16 mouse cellular contexts compared by ENCODE assay signal in the genomic region with DNA sequence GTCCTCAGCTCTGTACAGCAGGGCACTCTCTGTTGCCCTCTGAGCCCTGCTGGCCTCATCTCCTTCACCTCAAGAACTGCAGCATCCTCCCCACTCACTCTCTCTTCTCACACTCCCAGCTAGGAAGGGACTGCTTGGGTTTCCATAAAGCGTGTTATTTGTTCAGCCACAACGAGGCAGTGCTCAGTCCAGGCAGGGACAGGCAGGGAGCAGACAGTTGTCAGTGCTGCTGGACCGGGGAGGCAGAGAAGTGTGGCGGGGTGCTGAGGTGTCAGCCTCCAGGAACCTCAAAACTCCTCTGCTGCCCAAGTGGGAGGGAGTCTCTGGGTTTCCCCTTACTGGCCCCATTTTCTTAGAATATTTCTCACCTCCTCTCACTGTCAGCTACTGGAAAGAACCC. TPM values are rescaled to one million over a fixed set of nuclear protein-coding genes. Genes with fewer than 3 reads are reported as not detected.
A peak's percentile ranks its signal among the peaks of the same experiment; 100 is the strongest.
DNase-seq lines count a peak whose midpoint lies in the region; ATAC-seq and TF ChIP-seq lines count a peak whose summit lies in the region.
"Had no signal": no experiment of that assay in that cellular context is flagged by ENCODE, and none has a peak within 500 bp of the region (broad histone marks: within the 10 kb centered on the region; RNA-seq: fewer than 3 reads in every experiment).

No protein-coding gene starts in this region.

- peaks cover 7% of the 10 kb centered on the region for H3K4me1 ChIP-seq in forebrain, postnatal 0 days (ENCODE audit: insufficient read depth)

- ATAC-seq in frontal cortex, adult (ENCODE audit: low TSS enrichment): peak; percentile 53
- peak; percentile 26; the same call in 1 of the 2 replicates for ATAC-seq in forebrain, postnatal 0 days
- no peak for ATAC-seq in erythroblast, adult 5-6 weeks (replicated peaks; ENCODE audit: low FRiP score, poor library complexity, severe bottlenecking)
- ATAC-seq: liver, postnatal 0 days had no signal

- WGBS in forebrain, postnatal 0 days: 32% methylated on average over 4 of the region's 4 CpGs

- H3K36me3 ChIP-seq in forebrain, postnatal 0 days (ENCODE audit: insufficient read depth): no peaks in the 10 kb centered on the region
- H3K36me3 ChIP-seq: limb, embryonic 12.5 days had no signal

- no peaks in the 10 kb centered on the region for H3K9me3 ChIP-seq in forebrain, postnatal 0 days (ENCODE audit: low read length)
- H3K9me3 ChIP-seq: limb, embryonic 12.5 days had no signal

- H3K27me3 ChIP-seq in forebrain, postnatal 0 days (ENCODE audit: insufficient read depth, low read length): no peaks in the 10 kb centered on the region
- H3K27me3 ChIP-seq: limb, embryonic 12.5 days had no signal

- peak overlapping the region; percentile 81 for H3K27ac ChIP-seq in forebrain, postnatal 0 days (ENCODE audit: low read depth, low read length)
- H3K27ac ChIP-seq: limb, embryonic 12.5 days; macrophage had no signal

- H3K4me3 ChIP-seq in forebrain, postnatal 0 days (ENCODE audit: low read depth, low read length): no peak overlapping the region
- H3K4me3 ChIP-seq: erythroblast, embryonic 14.5 days; limb, embryonic 12.5 days had no signal

- peak overlapping the region; percentile 40 for H3K9ac ChIP-seq in forebrain, postnatal 0 days
- H3K9ac ChIP-seq: limb, embryonic 12.5 days; liver, postnatal 0 days had no signal

- no peak for DNase-seq in frontal cortex, adult 2 months (ENCODE audit: extremely low spot score in 1 of 2, low spot score in 1 of 2)
- peak; percentile 35 for DNase-seq in right cerebral cortex, adult 18-20 months
- DNase-seq in right cerebral cortex, postnatal 4 days: no peak
- peak; percentile 54 for DNase-seq in forebrain, postnatal 0 days
- no peak for DNase-seq in T-cell, adult 2 months (ENCODE audit: low spot score)
- no peak for DNase-seq in kidney, postnatal 14 days
- DNase-seq: gastrocnemius, postnatal 14 days; kidney, adult 2 months; layer of hippocampus, adult 9-11 months; liver, postnatal 0 days; thymus, postnatal 36 days had no signal

- peak overlapping the region; percentile 27 for H3K4me2 ChIP-seq in forebrain, postnatal 0 days (ENCODE audit: low read depth)
- H3K4me2 ChIP-seq: limb, embryonic 12.5 days had no signal

- TF ChIP-seq CTCF in forebrain, postnatal 0 days (IDR thresholded peaks at IDR 0.05; ENCODE audit: low read depth): no peak

RNA-seq across cellular contexts. Expression of a gene that starts 14.6 kb away (rescaled TPM):
- polyA plus RNA-seq in frontal cortex, adult 2 months (2012; rRNA removed): 77.6 and 96.1 TPM in 2 replicates
- total RNA-seq in forebrain, postnatal 0 days (2014; rRNA removed): 301 and 445 TPM in 2 replicates
- 88.6 and 138 TPM in 2 replicates for polyA plus RNA-seq in forebrain, postnatal 0 days (2015; fragmentation: Nextera tagmentation; extraction: Ambion mirVana)
- 10.7 and 13.8 TPM in 2 replicates for total RNA-seq in erythroblast, adult 5-6 weeks (2015; ENCODE audit: low replicate concordance)
- total RNA-seq in erythroblast, adult 5-6 weeks (2017; ENCODE audit: low replicate concordance): 10.5 and 16.0 TPM in 2 replicates

Comparison
In these comparisons a context has a peak if more than half of its experiments do, and no peak if none do; other contexts are left out.
1. DNase-seq: peak in right cerebral cortex, adult 18-20 months (single experiment) and forebrain, postnatal 0 days (single experiment); none in frontal cortex, adult 2 months (0 of 2), right cerebral cortex, postnatal 4 days (single experiment), T-cell, adult 2 months (single experiment) and kidney, postnatal 14 days (single experiment).
2. RNA of a gene that starts 14.6 kb away (total RNA-seq): 301 to 445 TPM in forebrain, postnatal 0 days; 10.5 to 16.0 TPM in erythroblast, adult 5-6 weeks; every median in the first group is over 10 times any median in the second.